Mouse (Mus musculus): ENCODE results near the gene Fbxw4. TPM values are rescaled to one million over a fixed set of nuclear protein-coding genes. Genes with fewer than 3 reads are reported as not detected.

Gene Fbxw4
- polyA plus RNA-seq, 1 experiment from 2014 or later = 4.3 TPM

GRCm38 (mm10) chr19:45623710-45624109 is 36.4 kb downstream of the Fbxw4 start:
- Histone ChIP-seq H3K4me3 (no peak overlapping the region), H3K9ac (no peak overlapping the region), H3K9me3 (replicated peaks) (no peaks in the 10 kb centered on the region), H3K27me3 (replicated peaks) (no peaks in the 10 kb centered on the region), H3K27ac (no peak overlapping the region), H3K36me3 (peaks cover 21% of the 10 kb centered on the region), H3K4me2 (no peak overlapping the region), H3K4me1 (peaks cover 14% of the 10 kb centered on the region)
- 63% methylated on average over 4 of the region's 4 CpGs for WGBS (ENCODE audit: insufficient replicate concordance)
- no peak for ATAC-seq

- ATAC-seq = no peak
- H3K4me3 ChIP-seq = no peak overlapping the region
Measured at GRCm38 (mm10) chr19:45622144-45622543, 38.0 kb downstream of the Fbxw4 start.

GRCm38 (mm10) chr19:45621061-45621460 is 39.1 kb downstream of the Fbxw4 start:
- Histone ChIP-seq H3K4me2 (no peak overlapping the region), H3K27ac (no peak overlapping the region), H3K9me3 (replicated peaks) (no peaks in the 10 kb centered on the region), H3K36me3 (peaks cover 17% of the 10 kb centered on the region), H3K4me3 (no peak overlapping the region), H3K9ac (no peak overlapping the region), H3K4me1 (peaks cover 6% of the 10 kb centered on the region), H3K27me3 (replicated peaks) (no peaks in the 10 kb centered on the region)
- WGBS (ENCODE audit: insufficient replicate concordance) = 78% methylated on average over 7 of the region's 7 CpGs
- no peak for ATAC-seq

More at GRCm38 (mm10) chr19:45622144-45622543, 38.0 kb downstream of the Fbxw4 start:
- Histone ChIP-seq H3K9me3 (replicated peaks) (no peaks in the 10 kb centered on the region), H3K9ac (no peak overlapping the region), H3K27ac (no peak overlapping the region), H3K27me3 (replicated peaks) (no peaks in the 10 kb centered on the region), H3K4me2 (no peak overlapping the region), H3K4me1 (peaks cover 7% of the 10 kb centered on the region), H3K36me3 (peaks cover 21% of the 10 kb centered on the region)
- 74% methylated on average over 5 of the region's 5 CpGs for WGBS (ENCODE audit: insufficient replicate concordance)

GRCm38 (mm10) chr19:45619744-45620501 is 40.2 kb downstream of the Fbxw4 start:
- ATAC-seq = no peak
- Histone ChIP-seq H3K36me3 (peaks cover 9% of the 10 kb centered on the region; the same call in 1 of the 2 replicates), H3K4me1 (peaks cover 17% of the 10 kb centered on the region), H3K4me3 (no peak overlapping the region), H3K27ac (no peak overlapping the region), H3K9me3 (replicated peaks) (no peaks in the 10 kb centered on the region), H3K4me2 (no peak overlapping the region), H3K27me3 (replicated peaks) (no peaks in the 10 kb centered on the region), H3K9ac (no peak overlapping the region)
- WGBS (ENCODE audit: insufficient replicate concordance) = 79% methylated on average over 14 of the region's 14 CpGs

- peaks cover 17% of the 10 kb centered on the region for H3K4me1 ChIP-seq
- H3K4me2 ChIP-seq = no peak overlapping the region
- H3K27me3 ChIP-seq (replicated peaks) = no peaks in the 10 kb centered on the region
- no peak overlapping the region for H3K27ac ChIP-seq
- H3K9me3 ChIP-seq (replicated peaks) = no peaks in the 10 kb centered on the region
- no peak overlapping the region for H3K4me3 ChIP-seq
- peaks cover 5% of the 10 kb centered on the region; the same call in 1 of the 2 replicates for H3K36me3 ChIP-seq
- H3K9ac ChIP-seq = no peak overlapping the region
- ATAC-seq = no peak
- 72% methylated on average over 6 of the region's 6 CpGs for WGBS (ENCODE audit: insufficient replicate concordance)
Measured at GRCm38 (mm10) chr19:45618184-45618583, 41.9 kb downstream of the Fbxw4 start.

GRCm38 (mm10) chr19:45616735-45617134 is 43.4 kb downstream of the Fbxw4 start:
- no peak for ATAC-seq
- Histone ChIP-seq H3K36me3 (no peaks in the 10 kb centered on the region), H3K4me1 (peaks cover 17% of the 10 kb centered on the region), H3K4me3 (no peak overlapping the region), H3K27me3 (replicated peaks) (no peaks in the 10 kb centered on the region), H3K9me3 (replicated peaks) (no peaks in the 10 kb centered on the region), H3K4me2 (no peak overlapping the region), H3K27ac (no peak overlapping the region), H3K9ac (no peak overlapping the region)
- WGBS (ENCODE audit: insufficient replicate concordance) = 52% methylated on average over 7 of the region's 7 CpGs

GRCm38 (mm10) chr19:45616214-45616518 is 43.9 kb downstream of the Fbxw4 start:
- H3K27ac ChIP-seq = no peak overlapping the region
- ATAC-seq = no peak
- no peaks in the 10 kb centered on the region for H3K9me3 ChIP-seq (replicated peaks)
- no peak overlapping the region for H3K4me2 ChIP-seq
- peaks cover 17% of the 10 kb centered on the region for H3K4me1 ChIP-seq
- no peaks in the 10 kb centered on the region for H3K27me3 ChIP-seq (replicated peaks)
- no peak overlapping the region for H3K9ac ChIP-seq
- WGBS (ENCODE audit: insufficient replicate concordance) = 79% methylated on average over 4 of the region's 4 CpGs
- H3K36me3 ChIP-seq = no peaks in the 10 kb centered on the region
- H3K4me3 ChIP-seq = no peak overlapping the region

- Histone ChIP-seq H3K4me1 (peaks cover 17% of the 10 kb centered on the region), H3K27me3 (replicated peaks) (no peaks in the 10 kb centered on the region), H3K4me3 (no peak overlapping the region), H3K27ac (no peak overlapping the region), H3K4me2 (no peak overlapping the region), H3K9me3 (replicated peaks) (no peaks in the 10 kb centered on the region), H3K36me3 (no peaks in the 10 kb centered on the region), H3K9ac (no peak overlapping the region)
- peak; percentile 76 for ATAC-seq
- 80% methylated on average over 12 of the region's 12 CpGs for WGBS (ENCODE audit: insufficient replicate concordance)
Measured at GRCm38 (mm10) chr19:45615415-45616213, 44.5 kb downstream of the Fbxw4 start.

- Histone ChIP-seq H3K4me3 (no peak overlapping the region), H3K4me2 (no peak overlapping the region), H3K36me3 (no peaks in the 10 kb centered on the region), H3K9me3 (replicated peaks) (no peaks in the 10 kb centered on the region), H3K4me1 (peaks cover 17% of the 10 kb centered on the region), H3K27me3 (replicated peaks) (no peaks in the 10 kb centered on the region), H3K27ac (no peak overlapping the region), H3K9ac (no peak overlapping the region)
- peak; percentile 18; the same call in 1 of the 2 replicates for ATAC-seq
- WGBS (ENCODE audit: insufficient replicate concordance) = 69% methylated on average over 3 of the region's 3 CpGs
Measured at GRCm38 (mm10) chr19:45614928-45615327, 45.2 kb downstream of the Fbxw4 start.

- ATAC-seq = no peak
- Histone ChIP-seq H3K4me2 (no peak overlapping the region), H3K36me3 (no peaks in the 10 kb centered on the region), H3K4me3 (no peak overlapping the region), H3K27me3 (replicated peaks) (no peaks in the 10 kb centered on the region), H3K9me3 (replicated peaks) (no peaks in the 10 kb centered on the region), H3K27ac (no peak overlapping the region), H3K4me1 (peaks cover 17% of the 10 kb centered on the region), H3K9ac (no peak overlapping the region)
- WGBS (ENCODE audit: insufficient replicate concordance) = 85% methylated on average over 8 of the region's 8 CpGs
Measured at GRCm38 (mm10) chr19:45614375-45614774, 45.7 kb downstream of the Fbxw4 start.

- Histone ChIP-seq H3K4me1 (peaks cover 15% of the 10 kb centered on the region), H3K27ac (no peak overlapping the region), H3K9me3 (replicated peaks) (no peaks in the 10 kb centered on the region), H3K4me3 (no peak overlapping the region), H3K4me2 (no peak overlapping the region), H3K9ac (no peak overlapping the region), H3K36me3 (no peaks in the 10 kb centered on the region), H3K27me3 (replicated peaks) (no peaks in the 10 kb centered on the region)
- no peak for ATAC-seq
- WGBS (ENCODE audit: insufficient replicate concordance) = 73% methylated on average over 5 of the region's 5 CpGs
Measured at GRCm38 (mm10) chr19:45610823-45611222, 49.3 kb downstream of the Fbxw4 start.

GRCm38 (mm10) chr19:45608648-45609339 is 51.3 kb downstream of the Fbxw4 start:
- no peak overlapping the region for H3K4me2 ChIP-seq
- H3K9me3 ChIP-seq (replicated peaks) = no peaks in the 10 kb centered on the region
- H3K4me3 ChIP-seq = no peak overlapping the region
- no peaks in the 10 kb centered on the region for H3K36me3 ChIP-seq
- no peak overlapping the region for H3K9ac ChIP-seq
- no peak for ATAC-seq
- WGBS (ENCODE audit: insufficient replicate concordance) = 84% methylated on average over 13 of the region's 13 CpGs
- no peaks in the 10 kb centered on the region for H3K27me3 ChIP-seq (replicated peaks)
- H3K27ac ChIP-seq = no peak overlapping the region
- H3K4me1 ChIP-seq = peaks cover 25% of the 10 kb centered on the region

Data from liver, embryonic 12.5 days (tissue).